24 mouse cellular contexts compared by ENCODE assay signal in genomic region chr1:134025975-134026374, GRCm38 (mm10).
"Had no signal": no experiment of that assay in that cellular context is flagged by ENCODE, and none has a peak within 500 bp of the region (broad histone marks: within the 10 kb centered on the region; RNA-seq: fewer than 3 reads in every experiment).

No protein-coding gene starts in this region.

- H3K9me3 ChIP-seq: heart, embryonic 10.5 days; heart, embryonic 12.5 days; hindbrain, embryonic 13.5 days; hindbrain, embryonic 15.5 days; kidney, embryonic 15.5 days; limb, embryonic 13.5 days; limb, embryonic 15.5 days; liver, embryonic 12.5 days had no signal

- ATAC-seq: hindbrain, postnatal 0 days; intestine, embryonic 16.5 days; liver, embryonic 12.5 days had no signal

- H3K27me3 ChIP-seq: heart, embryonic 12.5 days; hindbrain, embryonic 13.5 days; hindbrain, embryonic 15.5 days; kidney, embryonic 15.5 days; limb, embryonic 13.5 days; limb, embryonic 15.5 days had no signal

- DNase-seq: gastrocnemius, postnatal 14 days; gastrocnemius, postnatal 36 days; heart, adult 18-20 months; heart, postnatal 10 days; heart, postnatal 4 days; kidney, adult 11 months; kidney, adult 2 months; kidney, adult 9 months; kidney, postnatal 14 days; kidney, postnatal 36 days; layer of hippocampus, adult 9-11 months; layer of hippocampus, postnatal 36 days had no signal

- H3K4me1 ChIP-seq: hindbrain, embryonic 13.5 days; hindbrain, embryonic 15.5 days; limb, embryonic 13.5 days; liver, embryonic 12.5 days had no signal

- H3K27ac ChIP-seq: heart, embryonic 10.5 days; hindbrain, embryonic 13.5 days; hindbrain, embryonic 15.5 days; hindbrain, postnatal 0 days; kidney, embryonic 15.5 days; kidney, postnatal 0 days; left cerebral cortex, adult 2 months; limb, embryonic 13.5 days; limb, embryonic 15.5 days; liver, embryonic 12.5 days had no signal

- H3K36me3 ChIP-seq: heart, embryonic 10.5 days; heart, embryonic 12.5 days; hindbrain, embryonic 13.5 days; hindbrain, embryonic 15.5 days; kidney, embryonic 15.5 days; limb, embryonic 13.5 days; limb, embryonic 15.5 days; liver, embryonic 12.5 days had no signal

- H3K4me3 ChIP-seq: heart, embryonic 10.5 days; heart, embryonic 12.5 days; hindbrain, embryonic 13.5 days; hindbrain, embryonic 15.5 days; kidney, embryonic 15.5 days; left cerebral cortex, adult 2 months; limb, embryonic 13.5 days; limb, embryonic 15.5 days; liver, embryonic 12.5 days had no signal
